ENCODE assay signal across 8 mouse cellular contexts in the genomic region with DNA sequence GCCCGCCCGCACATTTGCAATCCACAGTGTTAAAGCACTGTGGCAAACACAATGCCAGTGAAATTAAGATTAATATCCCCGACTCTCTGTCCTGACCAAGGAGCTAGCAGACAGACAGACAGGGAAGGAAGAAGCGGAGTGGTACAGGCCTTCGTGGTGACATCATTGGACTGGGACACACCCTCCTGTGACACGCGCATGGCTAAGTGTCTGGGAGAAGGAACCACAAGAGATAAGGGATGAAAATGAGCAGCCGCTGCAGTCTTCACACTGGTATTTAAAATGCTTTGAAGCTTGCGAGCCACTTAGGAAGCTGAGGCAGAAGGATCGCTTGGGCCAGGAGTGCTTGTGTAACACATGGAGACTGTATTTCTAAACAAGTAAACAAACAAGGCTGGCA.
A peak's percentile ranks its signal among the peaks of the same experiment; 100 is the strongest.
DNase-seq lines count a peak whose midpoint lies in the region; ATAC-seq lines count a peak whose summit lies in the region.
"Had no signal": no experiment of that assay in that cellular context is flagged by ENCODE, and none has a peak within 500 bp of the region (broad histone marks: within the 10 kb centered on the region; RNA-seq: fewer than 3 reads in every experiment).

No protein-coding gene starts in this region.

- H3K9ac ChIP-seq in midbrain, embryonic 13.5 days (replicated peaks) = no peak overlapping the region
- H3K9ac ChIP-seq in midbrain, embryonic 14.5 days (replicated peaks; ENCODE audit: low read length) = no peak overlapping the region
- H3K9ac ChIP-seq in heart, embryonic 12.5 days = 0 out of 2 replicates have a peak overlapping the region, but pooled peaks have one; percentile 11
- H3K9ac ChIP-seq: kidney, embryonic 15.5 days had no signal

- no peak overlapping the region for H3K4me3 ChIP-seq in midbrain, embryonic 13.5 days (replicated peaks)
- H3K4me3 ChIP-seq in midbrain, embryonic 14.5 days (replicated peaks; ENCODE audit: low read depth, low read length) = no peak overlapping the region
- H3K4me3 ChIP-seq in heart, embryonic 12.5 days = no peak overlapping the region
- H3K4me3 ChIP-seq: kidney, embryonic 15.5 days had no signal

- H3K27me3 ChIP-seq in midbrain, embryonic 13.5 days = no peaks in the 10 kb centered on the region
- no peaks in the 10 kb centered on the region for H3K27me3 ChIP-seq in midbrain, embryonic 14.5 days (ENCODE audit: control insufficient read depth, insufficient read depth, low read length)
- H3K27me3 ChIP-seq in heart, embryonic 12.5 days (replicated peaks) = no peaks in the 10 kb centered on the region
- H3K27me3 ChIP-seq: kidney, embryonic 15.5 days had no signal

- WGBS in midbrain, embryonic 13.5 days = 86% methylated on average over 10 of the region's 10 CpGs
- WGBS in midbrain, embryonic 14.5 days = 88% methylated on average over 10 of the region's 10 CpGs
- WGBS in heart, embryonic 12.5 days = 30% methylated on average over 10 of the region's 10 CpGs

- peaks cover 9% of the 10 kb centered on the region; the same call in 1 of the 2 replicates for H3K4me1 ChIP-seq in midbrain, embryonic 13.5 days (replicated peaks)
- H3K4me1 ChIP-seq in midbrain, embryonic 14.5 days (ENCODE audit: control insufficient read depth, insufficient read depth, low read length) = no peaks in the 10 kb centered on the region
- peaks cover 41% of the 10 kb centered on the region for H3K4me1 ChIP-seq in heart, embryonic 12.5 days (replicated peaks)

- no peak for ATAC-seq in midbrain, embryonic 13.5 days
- ATAC-seq in midbrain, embryonic 14.5 days (ENCODE audit: low FRiP score, low TSS enrichment) = no peak
- peak; percentile 43; the same call in 1 of the 2 replicates for ATAC-seq in heart, embryonic 12.5 days (ENCODE audit: insufficient number of reproducible peaks, low FRiP score)
- peak; percentile 82 for ATAC-seq in megakaryocyte progenitor cell, adult 5-6 weeks (replicated peaks; ENCODE audit: poor library complexity)

- peaks cover 17% of the 10 kb centered on the region for H3K36me3 ChIP-seq in midbrain, embryonic 13.5 days
- H3K36me3 ChIP-seq in midbrain, embryonic 14.5 days (ENCODE audit: control insufficient read depth, insufficient read depth, low read length) = peaks cover 13% of the 10 kb centered on the region
- H3K36me3 ChIP-seq in heart, embryonic 12.5 days = peaks cover 28% of the 10 kb centered on the region

- no peak for DNase-seq in midbrain, embryonic 14.5 days
- peak; percentile 61 for DNase-seq in c-Kit-positive CD71-positive TER-119-negative erythroid progenitor cells, embryonic 14.5 days (ENCODE audit: low read depth)
- no peak for DNase-seq in thymus, postnatal 0 days (ENCODE audit: low spot score)
- no peak for DNase-seq in embryo, embryonic 11 days

- H3K27ac ChIP-seq in midbrain, embryonic 13.5 days = peak overlapping the region; percentile 20; the same call in 1 of the 2 replicates
- no peak overlapping the region for H3K27ac ChIP-seq in midbrain, embryonic 14.5 days (replicated peaks; ENCODE audit: low read depth, low read length)
- peak overlapping the region; percentile 80 for H3K27ac ChIP-seq in heart, embryonic 12.5 days (ENCODE audit: poor library complexity, severe bottlenecking)
- H3K27ac ChIP-seq: kidney, embryonic 15.5 days had no signal

- no peaks in the 10 kb centered on the region for H3K9me3 ChIP-seq in midbrain, embryonic 13.5 days
- H3K9me3 ChIP-seq in midbrain, embryonic 14.5 days (ENCODE audit: control insufficient read depth, low read length) = no peaks in the 10 kb centered on the region
- no peaks in the 10 kb centered on the region for H3K9me3 ChIP-seq in heart, embryonic 12.5 days (replicated peaks)
- H3K9me3 ChIP-seq: kidney, embryonic 15.5 days had no signal

- H3K4me2 ChIP-seq in midbrain, embryonic 13.5 days (replicated peaks) = no peak overlapping the region
- no peak overlapping the region for H3K4me2 ChIP-seq in midbrain, embryonic 14.5 days (ENCODE audit: low read length)
- 0 out of 2 replicates have a peak overlapping the region, but pooled peaks have one; percentile 6 for H3K4me2 ChIP-seq in heart, embryonic 12.5 days
- H3K4me2 ChIP-seq: kidney, embryonic 15.5 days had no signal

Comparison
In these comparisons a context has a peak if more than half of its experiments do, and no peak if none do; other contexts are left out.
1. ATAC-seq: peak in heart, embryonic 12.5 days (single experiment) and megakaryocyte progenitor cell, adult 5-6 weeks (single experiment); none in midbrain, embryonic 13.5 days (single experiment) and midbrain, embryonic 14.5 days (single experiment).